In genomic region chr11:49738659-49739406, GRCm38 (mm10) we compare ENCODE assay signal across 14 mouse cellular contexts. TPM values are rescaled to one million over a fixed set of nuclear protein-coding genes. Genes with fewer than 3 reads are reported as not detected.
DNase-seq lines count a peak whose midpoint lies in the region; ATAC-seq lines count a peak whose summit lies in the region.
"Had no signal": no experiment of that assay in that cellular context is flagged by ENCODE, and none has a peak within 500 bp of the region (broad histone marks: within the 10 kb centered on the region; RNA-seq: fewer than 3 reads in every experiment).

No protein-coding gene starts in this region.

- peak; percentile 46; the same call in 1 of the 2 replicates for ATAC-seq in forebrain, embryonic 12.5 days (ENCODE audit: low FRiP score)
- no peak for ATAC-seq in forebrain, embryonic 11.5 days (replicated peaks; ENCODE audit: low FRiP score)
- peak; percentile 60 for ATAC-seq in forebrain, embryonic 14.5 days
- no peak for ATAC-seq in midbrain, embryonic 14.5 days (ENCODE audit: low FRiP score, low TSS enrichment)

- WGBS in forebrain, embryonic 12.5 days, result 65% methylated on average over 11 of the region's 11 CpGs
- 72% methylated on average over 11 of the region's 11 CpGs for WGBS in forebrain, embryonic 11.5 days
- 64% methylated on average over 11 of the region's 11 CpGs for WGBS in forebrain, embryonic 14.5 days
- WGBS in midbrain, embryonic 14.5 days, result 64% methylated on average over 11 of the region's 11 CpGs

- H3K4me1 ChIP-seq in forebrain, embryonic 12.5 days, result peaks cover 17% of the 10 kb centered on the region
- no peaks in the 10 kb centered on the region for H3K4me1 ChIP-seq in forebrain, embryonic 11.5 days (replicated peaks; ENCODE audit: control insufficient read depth, insufficient read depth, low read length)
- H3K4me1 ChIP-seq in forebrain, embryonic 14.5 days (ENCODE audit: control insufficient read depth, insufficient read depth, low read length), result no peaks in the 10 kb centered on the region
- H3K4me1 ChIP-seq in midbrain, embryonic 14.5 days (ENCODE audit: control insufficient read depth, insufficient read depth, low read length), result no peaks in the 10 kb centered on the region
- H3K4me1 ChIP-seq: embryonic facial prominence, embryonic 13.5 days had no signal

- H3K27me3 ChIP-seq in forebrain, embryonic 12.5 days, result no peaks in the 10 kb centered on the region
- no peaks in the 10 kb centered on the region for H3K27me3 ChIP-seq in forebrain, embryonic 11.5 days (ENCODE audit: control insufficient read depth, insufficient read depth, low read length)
- H3K27me3 ChIP-seq in forebrain, embryonic 14.5 days (replicated peaks; ENCODE audit: control insufficient read depth, insufficient read depth, low read length), result no peaks in the 10 kb centered on the region
- no peaks in the 10 kb centered on the region for H3K27me3 ChIP-seq in midbrain, embryonic 14.5 days (ENCODE audit: control insufficient read depth, insufficient read depth, low read length)
- H3K27me3 ChIP-seq: embryonic facial prominence, embryonic 13.5 days had no signal

- no peak overlapping the region for H3K9ac ChIP-seq in forebrain, embryonic 12.5 days
- H3K9ac ChIP-seq in forebrain, embryonic 11.5 days (ENCODE audit: low read length), result no peak overlapping the region
- H3K9ac ChIP-seq in forebrain, embryonic 14.5 days (ENCODE audit: low read length), result no peak overlapping the region
- H3K9ac ChIP-seq in midbrain, embryonic 14.5 days (replicated peaks; ENCODE audit: low read length), result no peak overlapping the region
- H3K9ac ChIP-seq: embryonic facial prominence, embryonic 13.5 days had no signal

- H3K27ac ChIP-seq in forebrain, embryonic 12.5 days, result 0 out of 2 replicates have a peak overlapping the region, but pooled peaks have one; percentile 46
- H3K27ac ChIP-seq in forebrain, embryonic 11.5 days (ENCODE audit: low read depth, low read length), result no peak overlapping the region
- H3K27ac ChIP-seq in forebrain, embryonic 14.5 days (ENCODE audit: low read depth, low read length), result peak overlapping the region; percentile 58; the same call in 1 of the 2 replicates
- no peak overlapping the region for H3K27ac ChIP-seq in midbrain, embryonic 14.5 days (replicated peaks; ENCODE audit: low read depth, low read length)
- H3K27ac ChIP-seq: embryonic facial prominence, embryonic 13.5 days had no signal

- H3K4me3 ChIP-seq in forebrain, embryonic 12.5 days (replicated peaks), result no peak overlapping the region
- no peak overlapping the region for H3K4me3 ChIP-seq in forebrain, embryonic 11.5 days (ENCODE audit: low read depth, low read length)
- H3K4me3 ChIP-seq in forebrain, embryonic 14.5 days (ENCODE audit: low read depth, low read length), result no peak overlapping the region
- no peak overlapping the region for H3K4me3 ChIP-seq in midbrain, embryonic 14.5 days (replicated peaks; ENCODE audit: low read depth, low read length)
- H3K4me3 ChIP-seq: embryonic facial prominence, embryonic 13.5 days had no signal

- H3K9me3 ChIP-seq in forebrain, embryonic 12.5 days, result no peaks in the 10 kb centered on the region
- no peaks in the 10 kb centered on the region for H3K9me3 ChIP-seq in forebrain, embryonic 11.5 days (ENCODE audit: control insufficient read depth, low read length)
- H3K9me3 ChIP-seq in forebrain, embryonic 14.5 days (replicated peaks; ENCODE audit: control insufficient read depth, low read length), result no peaks in the 10 kb centered on the region
- no peaks in the 10 kb centered on the region for H3K9me3 ChIP-seq in midbrain, embryonic 14.5 days (ENCODE audit: control insufficient read depth, low read length)
- H3K9me3 ChIP-seq: embryonic facial prominence, embryonic 13.5 days had no signal

- no peaks in the 10 kb centered on the region for H3K36me3 ChIP-seq in forebrain, embryonic 12.5 days (replicated peaks)
- no peaks in the 10 kb centered on the region for H3K36me3 ChIP-seq in forebrain, embryonic 11.5 days (ENCODE audit: control insufficient read depth, insufficient read depth, low read length)
- H3K36me3 ChIP-seq in forebrain, embryonic 14.5 days (ENCODE audit: control insufficient read depth, insufficient read depth, low read length), result no peaks in the 10 kb centered on the region
- no peaks in the 10 kb centered on the region for H3K36me3 ChIP-seq in midbrain, embryonic 14.5 days (ENCODE audit: control insufficient read depth, insufficient read depth, low read length)
- H3K36me3 ChIP-seq: embryonic facial prominence, embryonic 13.5 days had no signal

- no peak for DNase-seq in forebrain, embryonic 11.5 days (ENCODE audit: low spot score)
- DNase-seq in 416B (ENCODE audit: low read depth), result peak; percentile 53
- DNase-seq in forebrain, embryonic 14.5 days (ENCODE audit: low spot score), result peak; percentile 70
- DNase-seq in midbrain, embryonic 14.5 days, result peak; percentile 55
- no peak for DNase-seq in testis, postnatal 10 days (ENCODE audit: low spot score)
- no peak for DNase-seq in lung, postnatal 10 days
- DNase-seq in kidney, postnatal 10 days, result no peak
- DNase-seq: adrenal gland, postnatal 25 days; gastrocnemius, postnatal 10 days; liver; lung, adult 18-20 months; right cerebral cortex, postnatal 14 days had no signal

- H3K4me2 ChIP-seq in forebrain, embryonic 12.5 days, result no peak overlapping the region
- H3K4me2 ChIP-seq in forebrain, embryonic 11.5 days (ENCODE audit: low read depth, low read length, severe bottlenecking), result no peak overlapping the region
- no peak overlapping the region for H3K4me2 ChIP-seq in forebrain, embryonic 14.5 days (ENCODE audit: low read length)
- H3K4me2 ChIP-seq in midbrain, embryonic 14.5 days (ENCODE audit: low read length), result no peak overlapping the region
- H3K4me2 ChIP-seq: embryonic facial prominence, embryonic 13.5 days had no signal

RNA-seq across cellular contexts. Expression of gene Cnot6, which starts 26.3 kb away (rescaled TPM):
- polyA plus RNA-seq in forebrain, embryonic 12.5 days (2016; fragmentation: Nextera tagmentation; extraction: Ambion mirVana), result 99.5 and 101 TPM in 2 replicates
- polyA plus RNA-seq in forebrain, embryonic 11.5 days (2014; fragmentation: Nextera tagmentation; extraction: Ambion mirVana), result 55.3 and 60.2 TPM in 2 replicates
- 56.3 and 58.8 TPM in 2 replicates for polyA plus RNA-seq in forebrain, embryonic 14.5 days (2014; fragmentation: Nextera tagmentation; extraction: Ambion mirVana)
- 55.9 and 57.6 TPM in 2 replicates for polyA plus RNA-seq in midbrain, embryonic 14.5 days (2014; fragmentation: Nextera tagmentation; extraction: Ambion mirVana)

RNA-seq across cellular contexts. Expression of gene Gfpt2, which starts 55.1 kb away (rescaled TPM):
- 9.5 and 10.5 TPM in 2 replicates for polyA plus RNA-seq in forebrain, embryonic 12.5 days (2016; fragmentation: Nextera tagmentation; extraction: Ambion mirVana)
- 11.2 and 14.1 TPM in 2 replicates for polyA plus RNA-seq in forebrain, embryonic 11.5 days (2014; fragmentation: Nextera tagmentation; extraction: Ambion mirVana)
- 6.0 and 8.3 TPM in 2 replicates for polyA plus RNA-seq in forebrain, embryonic 14.5 days (2014; fragmentation: Nextera tagmentation; extraction: Ambion mirVana)
- 4.1 and 4.5 TPM in 2 replicates for polyA plus RNA-seq in midbrain, embryonic 14.5 days (2014; fragmentation: Nextera tagmentation; extraction: Ambion mirVana)

Comparison
In these comparisons a context has a peak if more than half of its experiments do, and no peak if none do; other contexts are left out.
1. ATAC-seq: peak in forebrain, embryonic 12.5 days (single experiment) and forebrain, embryonic 14.5 days (single experiment); none in forebrain, embryonic 11.5 days (single experiment) and midbrain, embryonic 14.5 days (single experiment).
2. H3K27ac ChIP-seq: peak in forebrain, embryonic 12.5 days (single experiment) and forebrain, embryonic 14.5 days (single experiment); none in forebrain, embryonic 11.5 days (single experiment) and midbrain, embryonic 14.5 days (single experiment).
3. DNase-seq: peak in 416B (single experiment), forebrain, embryonic 14.5 days (single experiment) and midbrain, embryonic 14.5 days (single experiment); none in forebrain, embryonic 11.5 days (single experiment), testis, postnatal 10 days (single experiment), lung, postnatal 10 days (single experiment) and kidney, postnatal 10 days (single experiment).